Mouse (Mus musculus) left cerebral cortex, postnatal 14 days (tissue): ENCODE data around the gene Git2. TPM values are rescaled to one million over a fixed set of nuclear protein-coding genes. Genes with fewer than 3 reads are reported as not detected.

Experiments
- DNase-seq, 2 experiments: peaks; one replicate each; pipeline ENCODE4 v3.0.0; 2021 to 2022; ENCODE audit warnings: low spot score in 2 of 2, mixed read lengths in 1 of 2
- intact Hi-C: fragments of 180-260 bp; cut with DNase I; formaldehyde crosslinking; loops from one replicate; pipeline ENCODE4 v1.15.1; 2025
- total RNA-seq, 2 experiments: library from RNA; stranded (reverse); gene quantifications; 2 replicates each; pipeline ENCODE4 v1.2.3; 2021

Git2 gene
- total RNA-seq, 2 experiments from 2014 or later = 41.4 to 47.8 TPM

- intact Hi-C loops = no loop called here
- no peak for DNase-seq
Measured at GRCm38 (mm10) chr5:114772456-114773203, 2.7 kb downstream of the Git2 start.

- intact Hi-C loops = no loop called here
- DNase-seq = no peak
Measured at GRCm38 (mm10) chr5:114771796-114772195, 3.5 kb downstream of the Git2 start.

DNA sequence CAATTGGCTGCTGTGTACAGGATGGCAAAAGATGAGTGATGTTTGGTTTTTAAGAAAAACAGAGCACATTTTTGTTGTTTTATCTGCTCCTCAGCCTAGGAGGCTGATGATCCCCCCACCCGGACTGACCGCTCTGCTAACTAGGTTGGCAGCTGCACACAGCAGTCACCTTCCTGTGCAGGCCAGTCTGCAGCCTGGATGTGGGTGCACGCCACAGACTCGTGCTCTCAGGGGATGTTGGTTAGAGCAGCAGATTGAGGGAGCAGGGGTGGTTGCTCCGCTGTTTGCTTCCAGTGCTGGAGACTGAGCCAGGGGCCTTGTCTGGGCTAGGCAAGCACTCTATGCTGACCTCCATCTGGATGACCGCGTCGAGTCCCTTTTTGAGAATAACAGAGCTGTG is 5.5 kb downstream of the Git2 start:
- no peak for DNase-seq
- intact Hi-C loops = no loop called here

DNA sequence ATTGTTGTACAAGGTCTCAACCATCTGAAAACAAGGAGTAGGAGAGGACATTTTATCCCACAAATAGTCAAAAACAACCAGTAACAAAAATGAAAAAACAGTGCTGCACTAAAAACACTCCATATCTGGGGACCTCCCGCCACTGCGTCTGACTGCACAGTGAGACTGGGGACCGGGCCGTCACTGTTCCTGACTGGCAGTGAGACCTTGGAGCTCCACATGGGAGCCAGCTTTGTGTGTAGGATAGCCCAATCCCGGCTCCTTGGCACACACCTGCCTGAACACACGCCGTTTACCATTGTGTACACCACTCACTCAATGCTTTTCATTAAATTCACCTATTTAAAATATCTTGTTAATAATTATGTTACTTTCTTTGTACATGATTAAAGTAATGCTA is 8.1 kb downstream of the Git2 start:
- intact Hi-C loops = no loop called here
- no peak for DNase-seq

GRCm38 (mm10) chr5:114766686-114767085 is 8.6 kb downstream of the Git2 start:
- DNase-seq = no peak
- intact Hi-C loops = no loop called here

DNA sequence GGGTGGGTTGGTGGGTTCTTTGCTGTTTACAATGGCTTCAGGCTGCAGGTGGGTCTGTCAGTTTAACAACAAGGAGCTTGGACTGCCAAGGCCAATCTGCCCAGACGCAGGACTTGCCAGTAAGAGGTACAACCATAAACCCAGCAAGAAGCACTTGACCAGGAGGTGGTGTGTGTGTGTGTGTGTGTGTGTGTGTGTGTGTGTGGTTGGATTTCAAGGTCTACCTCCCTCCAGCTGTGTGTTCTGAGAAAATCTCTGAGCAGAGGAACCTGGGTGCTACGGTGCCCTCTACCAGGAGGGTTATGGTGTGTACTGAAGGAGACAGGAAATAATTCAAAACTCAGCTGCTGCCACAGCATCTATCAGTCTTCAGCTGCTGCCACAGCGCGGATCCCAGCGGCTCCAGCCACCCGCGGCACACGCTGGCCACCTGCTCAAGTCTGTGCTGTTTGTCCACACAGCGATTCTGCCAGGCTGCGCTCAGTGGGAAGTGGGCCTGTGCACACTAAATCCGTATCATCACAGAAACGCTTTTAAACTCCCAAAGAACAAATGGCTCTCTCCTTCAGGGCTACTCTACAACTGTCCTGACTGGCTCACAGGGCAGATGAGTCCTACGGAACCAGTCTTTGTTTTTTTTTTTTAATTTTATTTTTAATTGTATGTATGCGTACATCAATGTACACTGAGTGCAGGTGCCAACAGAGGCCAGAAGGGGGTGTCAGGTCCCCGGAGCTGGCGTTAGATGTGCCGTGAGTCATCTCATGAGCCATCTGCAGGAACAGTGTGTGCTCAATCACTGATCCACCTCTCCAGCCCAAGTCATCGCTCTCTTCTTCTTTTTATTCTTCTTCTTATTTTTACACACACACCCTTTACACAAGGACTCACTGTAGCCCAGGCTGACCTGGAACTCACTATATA is 10.2 kb downstream of the Git2 start:
- intact Hi-C loops = no loop called here
- no peak for DNase-seq

DNA sequence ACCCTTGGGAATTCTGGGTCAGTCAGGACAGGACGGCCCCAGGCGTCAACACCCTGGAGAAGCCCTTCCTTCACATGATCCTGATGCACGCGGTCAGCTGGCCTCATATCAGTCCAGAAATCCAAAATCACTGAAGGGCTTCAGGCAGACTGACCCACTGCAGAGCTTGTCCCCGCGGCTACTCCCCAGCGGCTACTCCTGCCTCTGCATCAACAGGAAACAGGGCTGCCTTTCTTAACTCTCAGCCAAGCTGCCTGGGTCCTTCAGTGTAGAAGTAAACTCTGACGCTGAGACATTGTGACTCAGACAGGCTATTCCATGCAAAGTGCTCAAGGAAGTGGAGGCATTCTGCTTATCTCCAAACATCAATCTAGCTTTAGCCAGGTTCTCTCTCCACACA is 13.3 kb downstream of the Git2 start:
- DNase-seq = no peak
- intact Hi-C loops = no loop called here

- DNase-seq = no peak
- intact Hi-C loops = no loop called here
Measured at GRCm38 (mm10) chr5:114759536-114760090, 15.7 kb downstream of the Git2 start.

GRCm38 (mm10) chr5:114753384-114753783 is 21.9 kb downstream of the Git2 start:
- intact Hi-C loops = no loop called here
- no peak for DNase-seq

GRCm38 (mm10) chr5:114752397-114752796 is 22.9 kb downstream of the Git2 start:
- intact Hi-C loops = no loop called here

GRCm38 (mm10) chr5:114750325-114750724 is 25.0 kb downstream of the Git2 start:
- DNase-seq = no peak
- intact Hi-C loops = no loop called here

More at GRCm38 (mm10) chr5:114752397-114752796, 22.9 kb downstream of the Git2 start:
- no peak for DNase-seq

DNA sequence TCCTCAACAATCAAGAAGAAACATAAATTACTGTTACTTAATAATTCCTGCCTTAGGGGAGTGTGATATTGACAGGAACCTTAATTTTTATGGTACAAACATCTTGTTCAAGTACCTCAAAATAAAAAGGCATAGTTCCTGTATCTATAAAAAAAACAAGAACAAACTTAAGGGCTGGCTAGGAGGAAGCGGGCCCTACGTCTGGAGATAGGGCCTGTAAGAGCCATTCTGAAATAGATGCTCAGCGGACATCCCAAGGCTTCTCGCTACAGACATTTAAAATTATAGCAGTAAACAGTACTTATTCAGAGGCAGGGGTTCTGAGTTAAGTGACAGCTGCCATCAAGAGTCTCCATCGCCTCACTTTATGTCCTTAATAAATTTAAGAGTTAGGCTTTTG is 27.8 kb downstream of the Git2 start:
- intact Hi-C loops = no loop called here

GRCm38 (mm10) chr5:114746886-114747285 is 28.4 kb downstream of the Git2 start:
- DNase-seq = no peak
- intact Hi-C loops = no loop called here

More for the DNA sequence above, 27.8 kb downstream of the Git2 start:
- DNase-seq = no peak

DNA sequence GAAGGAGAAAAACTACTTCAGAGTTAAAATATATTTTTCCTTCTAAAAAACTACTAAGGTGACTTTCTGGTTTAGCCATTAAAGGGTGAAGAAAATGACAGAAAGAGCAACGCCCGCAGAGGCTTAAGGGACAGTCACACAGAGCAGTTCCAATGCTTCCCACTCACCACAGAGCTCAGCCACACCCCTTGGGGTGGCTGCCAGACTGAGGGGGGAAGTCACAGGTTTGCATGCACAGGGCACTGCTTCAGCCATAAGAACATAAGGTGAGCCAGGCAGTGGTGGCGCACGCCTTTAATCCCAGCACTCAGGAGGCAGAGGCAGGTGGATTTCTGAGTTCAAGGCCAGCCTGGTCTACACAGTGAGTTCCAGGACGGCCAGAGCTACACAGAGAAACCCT is 29.7 kb downstream of the Git2 start:
- intact Hi-C loops = no loop called here
- peak in 1 of 2 experiments; percentile 57 for DNase-seq

- intact Hi-C loops = no loop called here
- no peak for DNase-seq
Measured at GRCm38 (mm10) chr5:114743697-114744090, 31.6 kb downstream of the Git2 start.

DNA sequence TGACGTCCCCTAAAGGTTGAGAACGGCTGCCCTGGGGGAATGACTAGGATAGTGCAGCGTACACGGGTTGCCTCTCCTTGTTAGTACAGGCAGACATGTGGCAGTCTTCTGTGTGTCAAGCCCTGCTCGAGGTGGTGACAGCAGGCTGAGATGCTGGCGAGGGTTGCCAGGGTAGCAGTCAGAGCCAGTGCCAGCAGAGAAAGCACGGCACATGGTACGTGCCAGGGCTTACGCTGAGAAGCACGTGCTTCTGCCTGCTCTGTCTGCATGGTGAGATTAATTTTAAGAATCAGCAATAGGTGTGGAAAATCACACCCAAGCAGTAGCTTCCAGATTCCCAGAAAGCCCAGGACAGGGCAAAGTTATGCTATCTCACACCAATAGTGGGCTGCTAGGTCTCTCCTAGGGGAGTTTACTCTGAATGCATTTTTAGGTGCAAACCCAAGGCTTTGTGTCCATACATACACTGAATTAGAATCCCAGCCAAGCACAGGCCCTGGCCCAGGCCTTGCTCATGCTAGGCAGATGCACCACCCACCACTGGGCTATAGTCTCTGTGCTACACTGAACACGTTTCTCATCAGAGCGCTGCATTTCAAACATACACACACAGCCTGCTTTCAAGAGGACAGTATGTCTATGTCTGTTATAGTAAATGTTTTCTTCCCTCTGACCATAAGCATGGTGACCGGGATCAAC is 32.2 kb downstream of the Git2 start:
- peak; percentile 32 to 79 for DNase-seq
- intact Hi-C loops = no loop called here

DNA sequence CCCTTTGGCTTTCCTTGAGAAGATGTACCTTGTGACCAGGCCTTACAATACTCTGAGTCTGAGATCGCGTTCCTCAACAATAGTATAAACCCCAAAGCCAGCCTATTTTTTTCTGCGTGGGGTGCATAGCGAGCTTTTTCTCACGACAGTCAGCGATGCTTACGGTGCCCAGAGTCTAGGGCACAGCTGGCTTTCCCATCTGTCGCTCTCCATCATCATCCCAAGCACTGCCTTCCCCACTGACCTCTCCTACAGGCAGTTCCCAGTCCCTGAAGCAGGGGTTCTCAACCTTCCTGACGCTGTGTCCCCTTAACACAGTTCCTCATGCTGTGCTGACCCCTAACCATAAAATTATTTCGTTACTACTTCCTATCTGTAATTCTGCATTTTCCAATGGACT is 32.7 kb downstream of the Git2 start:
- no peak for DNase-seq
- intact Hi-C loops = no loop called here

GRCm38 (mm10) chr5:114740595-114740994 is 34.7 kb downstream of the Git2 start:
- DNase-seq = peak; percentile 35 to 42
- intact Hi-C loops = no loop called here

DNA sequence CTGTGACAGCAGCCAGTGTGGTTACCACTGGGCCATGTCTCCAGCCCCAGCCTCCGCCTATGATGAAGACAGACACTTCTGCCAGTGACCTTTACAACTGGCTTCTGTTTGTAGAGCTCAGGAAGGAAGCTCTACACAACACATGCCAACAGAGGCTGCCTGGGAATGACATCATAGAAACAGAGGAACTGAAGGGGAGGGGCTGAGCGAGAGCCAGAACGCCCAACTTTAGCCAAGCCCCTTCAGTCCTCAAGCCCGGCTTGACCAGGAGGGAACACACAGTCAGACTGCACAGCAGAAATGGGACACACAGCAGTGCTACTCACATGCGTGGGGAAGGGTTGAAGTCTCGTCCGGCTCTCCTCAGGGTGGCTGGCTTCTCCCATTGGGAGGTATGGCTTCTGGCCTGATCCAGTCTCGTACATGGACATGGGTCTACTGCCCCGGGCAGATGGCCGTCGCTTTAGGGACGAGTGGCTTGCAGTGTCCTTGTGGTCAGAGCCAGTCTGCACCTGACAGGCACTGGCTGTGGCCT is 36.5 kb downstream of the Git2 start:
- intact Hi-C loops = no loop called here
- DNase-seq = peak in 1 of 2 experiments; percentile 62
